Mouse (Mus musculus) MEL (cell line): ENCODE data around the gene E2f2. TPM values are rescaled to one million over a fixed set of nuclear protein-coding genes. Genes with fewer than 3 reads are reported as not detected.

Source experiments
- DNase-seq: peaks from one replicate; pipeline ENCODE4 v3.0.0; 2011; ENCODE audit warnings: low read depth, low spot score
- H3K27ac ChIP-seq: 2 replicates; pipeline ENCODE4 v1.5.1; 2012; ENCODE audit warnings: low read depth, mild to moderate bottlenecking, control low read depth, low read length, moderate library complexity; ENCODE audit not compliant: control insufficient read depth
- H3K27me3 ChIP-seq, 2 experiments: fragments of 150-350 bp in 1 of 2; sonication (generic) in 1 of 2; 2 replicates each; pipeline ENCODE4 v1.6.1; 2012; ENCODE audit warnings: low read length in 2 of 2, mild to moderate bottlenecking in 2 of 2, improper control_type of control experiment in 1 of 2, moderate library complexity in 1 of 2; ENCODE audit not compliant: insufficient read depth in 2 of 2, control insufficient read depth in 1 of 2
- H3K36me3 ChIP-seq, 2 experiments: 2 replicates each; pipeline ENCODE4 v1.6.1; 2012 to 2014; ENCODE audit warnings: low read length in 2 of 2, improper control_type of control experiment in 1 of 2, inconsistent platforms in 1 of 2, mild to moderate bottlenecking in 1 of 2; ENCODE audit not compliant: insufficient read depth in 2 of 2, control insufficient read depth in 1 of 2
- H3K4me1 ChIP-seq, 2 experiments: fragments of 150-350 bp in 1 of 2; sonication (generic) in 1 of 2; 2 replicates each; pipeline ENCODE4 v1.6.1; 2012; ENCODE audit warnings: low read length in 2 of 2, improper control_type of control experiment in 1 of 2, mild to moderate bottlenecking in 1 of 2; ENCODE audit not compliant: insufficient read depth in 2 of 2, control insufficient read depth in 1 of 2
- H3K4me3 ChIP-seq, 2 experiments: fragments of 150-350 bp in 1 of 2; sonication (generic) in 1 of 2; 2 replicates each; pipeline ENCODE4 v1.5.1; 2012; ENCODE audit warnings: low read depth in 2 of 2, low read length in 2 of 2, mild to moderate bottlenecking in 2 of 2, moderate library complexity in 2 of 2, control low read depth in 1 of 2, improper control_type of control experiment in 1 of 2; ENCODE audit not compliant: control insufficient read depth in 1 of 2, insufficient read depth in 1 of 2
- H3K79me2 ChIP-seq: 2 replicates; pipeline ENCODE4 v1.6.1; 2012; ENCODE audit warnings: mild to moderate bottlenecking, low read length, moderate library complexity; ENCODE audit not compliant: control insufficient read depth, poor library complexity, insufficient read depth
- H3K9ac ChIP-seq: 2 replicates; pipeline ENCODE4 v1.6.1; 2012; ENCODE audit warnings: low read depth, mild to moderate bottlenecking, control low read depth, low read length, moderate library complexity; ENCODE audit not compliant: control insufficient read depth, poor library complexity, severe bottlenecking
- H3K9me3 ChIP-seq: fragments of 150-350 bp; sonication (generic); replicated peaks from 2 replicates; pipeline ENCODE4 v1.6.1; 2012; ENCODE audit warnings: mild to moderate bottlenecking, low read length, improper control_type of control experiment, moderate library complexity; ENCODE audit not compliant: insufficient read depth
- BHLHE40 ChIP-seq: IDR thresholded peaks from 2 replicates; pipeline ENCODE4 v1.6.1; 2012; ENCODE audit warnings: low read depth, mild to moderate bottlenecking, inconsistent platforms, low read length, improper control_type of control experiment, borderline replicate concordance
- CHD1 ChIP-seq: IDR thresholded peaks from 2 replicates; pipeline ENCODE4 v1.6.1; 2012; ENCODE audit warnings: low read depth, mild to moderate bottlenecking, inconsistent platforms, low read length, improper control_type of control experiment
- CHD2 ChIP-seq: IDR thresholded peaks from 2 replicates; pipeline ENCODE4 v1.6.1; 2011; ENCODE audit warnings: low read length, improper control_type of control experiment
- CTCF ChIP-seq, 3 experiments: IDR thresholded peaks in 2 of 3; conservative IDR thresholded peaks in 1 of 3; 2 replicates each; pipeline ENCODE4 v1.5.1; 2011 to 2012; ENCODE audit warnings: low read length in 3 of 3, low read depth in 2 of 3, mild to moderate bottlenecking in 2 of 3, improper control_type of control experiment in 1 of 3, inconsistent platforms in 1 of 3, mixed read lengths in 1 of 3, moderate library complexity in 1 of 3; ENCODE audit not compliant: control insufficient read depth in 1 of 3, insufficient read depth in 1 of 3, poor library complexity in 1 of 3, severe bottlenecking in 1 of 3
- EP300 ChIP-seq, 2 experiments: IDR thresholded peaks; 2 replicates each; pipeline ENCODE4 v1.6.1; 2011; ENCODE audit warnings: improper control_type of control experiment in 2 of 2, low read length in 2 of 2, low read depth in 1 of 2, mild to moderate bottlenecking in 1 of 2
- ETS1 ChIP-seq: IDR thresholded peaks from 2 replicates; pipeline ENCODE4 v1.6.1; 2012; ENCODE audit warnings: low read depth, mild to moderate bottlenecking, inconsistent platforms, low read length, improper control_type of control experiment, moderate library complexity
- GATA1 ChIP-seq: IDR thresholded peaks from 2 replicates; pipeline ENCODE4 v1.6.1; 2011; ENCODE audit warnings: low read depth, low read length, improper control_type of control experiment
- HCFC1 ChIP-seq: IDR thresholded peaks from 2 replicates; pipeline ENCODE4 v1.6.1; 2012; ENCODE audit warnings: low read depth, mild to moderate bottlenecking, inconsistent platforms, low read length, improper control_type of control experiment, moderate library complexity
- JUND ChIP-seq: IDR thresholded peaks from 2 replicates; pipeline ENCODE4 v1.6.1; 2011; ENCODE audit warnings: low read depth, mild to moderate bottlenecking, improper control_type of control experiment, low read length
- MAFK ChIP-seq: IDR thresholded peaks from 2 replicates; pipeline ENCODE4 v1.6.1; 2011; ENCODE audit warnings: low read depth, mild to moderate bottlenecking, low read length, improper control_type of control experiment, borderline replicate concordance
- MAX ChIP-seq: IDR thresholded peaks from 2 replicates; pipeline ENCODE4 v1.6.1; 2011; ENCODE audit warnings: low read length, improper control_type of control experiment
- MXI1 ChIP-seq: IDR thresholded peaks from 2 replicates; pipeline ENCODE4 v1.6.1; 2011; ENCODE audit warnings: mild to moderate bottlenecking, low read depth, low read length, improper control_type of control experiment
- MYC ChIP-seq: IDR thresholded peaks from 2 replicates; pipeline ENCODE4 v1.6.1; 2011; ENCODE audit warnings: low read depth, mild to moderate bottlenecking, low read length, improper control_type of control experiment, moderate library complexity
- NELFE ChIP-seq: IDR thresholded peaks from 2 replicates; pipeline ENCODE4 v1.6.1; 2011; ENCODE audit warnings: low read depth, low read length, improper control_type of control experiment
- POLR2AphosphoS2 ChIP-seq: IDR thresholded peaks from 2 replicates; pipeline ENCODE4 v1.6.1; 2011; ENCODE audit warnings: low read length, improper control_type of control experiment
- RAD21 ChIP-seq: IDR thresholded peaks from 2 replicates; pipeline ENCODE4 v1.6.1; 2011; ENCODE audit warnings: mild to moderate bottlenecking, low read depth, low read length, improper control_type of control experiment
- SIN3A ChIP-seq: IDR thresholded peaks from 2 replicates; pipeline ENCODE4 v1.6.1; 2012; ENCODE audit warnings: low read length, improper control_type of control experiment, inconsistent platforms
- SMC3 ChIP-seq: IDR thresholded peaks from 2 replicates; pipeline ENCODE4 v1.6.1; 2011; ENCODE audit warnings: low read depth, low read length, improper control_type of control experiment
- TAL1 ChIP-seq: IDR thresholded peaks from 2 replicates; pipeline ENCODE4 v1.6.1; 2012; ENCODE audit warnings: mild to moderate bottlenecking, inconsistent platforms, low read length, moderate library complexity, mixed read lengths
- TBP ChIP-seq: IDR thresholded peaks from 2 replicates; pipeline ENCODE4 v1.8.0; 2011; ENCODE audit warnings: low read depth, low read length, improper control_type of control experiment
- UBTF ChIP-seq: IDR thresholded peaks from 2 replicates; pipeline ENCODE4 v1.6.1; 2012; ENCODE audit warnings: low read depth, mild to moderate bottlenecking, inconsistent platforms, low read length, improper control_type of control experiment, moderate library complexity, borderline replicate concordance; ENCODE audit not compliant: insufficient read depth
- USF1 ChIP-seq: IDR thresholded peaks from 2 replicates; pipeline ENCODE4 v1.6.1; 2014; ENCODE audit warnings: low read depth, mild to moderate bottlenecking, inconsistent platforms, low read length, improper control_type of control experiment, moderate library complexity
- USF2 ChIP-seq, 2 experiments: IDR thresholded peaks; 2 replicates each; pipeline ENCODE4 v1.6.1; 2011 to 2012; ENCODE audit warnings: improper control_type of control experiment in 2 of 2, low read length in 2 of 2, borderline replicate concordance in 1 of 2, inconsistent platforms in 1 of 2, low read depth in 1 of 2, mild to moderate bottlenecking in 1 of 2; ENCODE audit not compliant: insufficient read depth in 1 of 2
- ZC3H11A ChIP-seq: IDR thresholded peaks from 2 replicates; pipeline ENCODE4 v1.6.1; 2012; ENCODE audit warnings: low read depth, mild to moderate bottlenecking, inconsistent platforms, low read length, improper control_type of control experiment
- ZKSCAN1 ChIP-seq: IDR thresholded peaks from 2 replicates; pipeline ENCODE4 v1.6.1; 2012; ENCODE audit warnings: low read depth, mild to moderate bottlenecking, inconsistent platforms, low read length, improper control_type of control experiment, moderate library complexity
- ZMIZ1 ChIP-seq: IDR thresholded peaks from 2 replicates; pipeline ENCODE4 v1.6.1; 2012; ENCODE audit warnings: low read depth, mild to moderate bottlenecking, inconsistent platforms, low read length, improper control_type of control experiment, moderate library complexity
- ZNF384 ChIP-seq: IDR thresholded peaks from 2 replicates; pipeline ENCODE4 v1.6.1; 2012; ENCODE audit warnings: low read depth, mild to moderate bottlenecking, inconsistent platforms, low read length, improper control_type of control experiment
- polyA plus RNA-seq, 2 experiments: library from polyadenylated mRNA; stranded (reverse) in 1 of 2; unstranded in 1 of 2; fragments of >175 nt in 1 of 2; fragments of >200 nt in 1 of 2; gene quantifications; 2 replicates each; pipeline versions ENCODE4 v1.2.1 to v1.2.4; 2012; ENCODE audit warnings: low replicate concordance in 2 of 2, low read depth in 1 of 2; ENCODE audit not compliant: insufficient read length in 2 of 2, insufficient read depth in 1 of 2, missing spikeins in 1 of 2
- total RNA-seq: library from RNA; depleted of rRNA; stranded (reverse); fragments of 300-350 nt; gene quantifications from 2 replicates; pipeline ENCODE4 v1.2.3, GENCODE M21; 2012

Gene E2f2
- total and polyA plus RNA-seq, 3 experiments: 11.2 to 25.4 TPM; not detected in 1

GRCm38 (mm10) chr4:136123111-136123791, 48.9 kb upstream of the E2f2 start:
- no peak overlapping the region for H3K27ac ChIP-seq
- H3K4me3 ChIP-seq: no peak overlapping the region
- no peak overlapping the region for H3K9ac ChIP-seq
- TF ChIP-seq USF2 (IDR thresholded peaks at IDR 0.05; ENCODE audit: borderline replicate concordance in 1 of 2, insufficient read depth in 1 of 2, low read depth in 1 of 2, low read length in 2 of 2) (no peak), RAD21 (no peak), CHD2 (no peak), BHLHE40 (no peak), SMC3 (no peak), ZMIZ1 (no peak), UBTF (no peak), TAL1 (no peak), GATA1 (no peak), CHD1 (no peak), ZNF384 (no peak), ZKSCAN1 (no peak), HCFC1 (no peak), MAFK (no peak), TBP (no peak), MAX (no peak), USF1 (no peak), EP300 (IDR thresholded peaks at IDR 0.05; ENCODE audit: low read depth in 1 of 2, low read length in 2 of 2) (no peak), ZC3H11A (no peak), MXI1 (no peak)
- peaks cover 0 to 16% of the 10 kb centered on the region in 2 experiments; a peak in 2 of 4 replicates for H3K4me1 ChIP-seq
- H3K79me2 ChIP-seq: no peaks in the 10 kb centered on the region
- DNase-seq: no peak
- H3K9me3 ChIP-seq: no peaks in the 10 kb centered on the region
- H3K27me3 ChIP-seq: peaks cover 0 to 6% of the 10 kb centered on the region in 2 experiments; a peak in 3 of 4 replicates
- peaks cover 0 to 3% of the 10 kb centered on the region in 2 experiments; a peak in 2 of 4 replicates for H3K36me3 ChIP-seq

DNA sequence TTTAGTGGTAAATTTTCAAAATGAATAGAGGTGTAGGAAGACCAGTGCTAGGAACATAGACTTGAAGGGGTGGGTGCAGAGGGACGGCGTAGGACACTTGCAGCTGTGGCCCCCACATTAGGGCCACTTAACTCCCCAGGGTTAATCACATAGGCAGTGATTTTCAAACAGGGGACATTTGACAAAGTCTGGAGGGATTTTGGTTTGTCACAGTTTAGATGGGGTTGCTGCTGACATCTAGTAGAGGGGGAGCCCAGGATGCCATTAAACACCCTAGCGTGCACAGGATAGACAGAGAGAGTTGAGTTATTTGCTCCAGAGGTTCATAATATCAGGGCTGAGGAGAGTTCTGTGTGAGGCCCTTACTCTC, 48.4 kb upstream of the E2f2 start:
- Histone ChIP-seq H3K27me3 (peaks cover 0 to 6% of the 10 kb centered on the region in 2 experiments; a peak in 3 of 4 replicates), H3K4me3 (no peak overlapping the region), H3K79me2 (no peaks in the 10 kb centered on the region), H3K27ac (no peak overlapping the region), H3K9ac (no peak overlapping the region), H3K4me1 (peaks cover 0 to 16% of the 10 kb centered on the region in 2 experiments; a peak in 2 of 4 replicates), H3K9me3 (no peaks in the 10 kb centered on the region), H3K36me3 (peaks cover 0 to 3% of the 10 kb centered on the region in 2 experiments; a peak in 2 of 4 replicates)
- no peak for DNase-seq
- TF ChIP-seq MXI1 (no peak), HCFC1 (no peak), RAD21 (no peak), ZKSCAN1 (no peak), POLR2AphosphoS2 (no peak), USF2 (IDR thresholded peaks at IDR 0.05; ENCODE audit: borderline replicate concordance in 1 of 2, insufficient read depth in 1 of 2, low read depth in 1 of 2, low read length in 2 of 2) (no peak), ETS1 (no peak), NELFE (no peak), MYC (no peak), SIN3A (no peak), MAX (no peak), CTCF (IDR thresholded peaks at IDR 0.05 in 2 of 3, conservative IDR thresholded peaks at IDR 0.05 in 1 of 3; ENCODE audit: control insufficient read depth in 1 of 3, insufficient read depth in 1 of 3, low read depth in 2 of 3, low read length in 3 of 3, poor library complexity in 1 of 3, severe bottlenecking in 1 of 3) (no peak), GATA1 (no peak), ZNF384 (no peak), JUND (no peak), SMC3 (no peak), CHD2 (no peak), ZMIZ1 (no peak), BHLHE40 (no peak)
